Mouse (Mus musculus) forebrain, embryonic 11.5 days (tissue): ENCODE measurements around the gene Chst11. TPM values are rescaled to one million over a fixed set of nuclear protein-coding genes. Genes with fewer than 3 reads are reported as not detected.

Experiments used
- ATAC-seq: fragments of 200-750 bp; cut with Nextera tagmentation; replicated peaks from 2 replicates; pipeline ENCODE4 v1.8.0; 2017; ENCODE audit warnings: moderate TSS enrichment; ENCODE audit not compliant: low FRiP score
- DNase-seq: peaks from one replicate; pipeline ENCODE4 v3.0.0-alpha.2; 2017; ENCODE audit warnings: low spot score
- H3K27ac ChIP-seq: fragments of 300-500 bp; sonication (generic); 2 replicates; pipeline ENCODE4 v1.5.1; 2014; ENCODE audit warnings: low read depth, low read length
- H3K27me3 ChIP-seq: fragments of 300-500 bp; sonication (generic); 2 replicates; pipeline ENCODE4 v1.6.1; 2014; ENCODE audit warnings: mild to moderate bottlenecking, low read length, mixed read lengths; ENCODE audit not compliant: control insufficient read depth, insufficient read depth
- H3K36me3 ChIP-seq: fragments of 300-500 bp; sonication (generic); 2 replicates; pipeline ENCODE4 v1.6.1; 2014; ENCODE audit warnings: mild to moderate bottlenecking, low read length, moderate library complexity, mixed read lengths; ENCODE audit not compliant: control insufficient read depth, insufficient read depth
- H3K4me1 ChIP-seq: fragments of 300-500 bp; sonication (generic); replicated peaks from 2 replicates; pipeline ENCODE4 v1.6.1; 2014; ENCODE audit warnings: low read length, mixed read lengths; ENCODE audit not compliant: control insufficient read depth, insufficient read depth
- H3K4me2 ChIP-seq: fragments of 300-500 bp; sonication (generic); 2 replicates; pipeline ENCODE4 v1.6.1; 2014; ENCODE audit warnings: low read depth, mild to moderate bottlenecking, low read length, moderate library complexity, mixed read lengths; ENCODE audit not compliant: severe bottlenecking
- H3K4me3 ChIP-seq: fragments of 300-500 bp; sonication (generic); 2 replicates; pipeline ENCODE4 v1.5.1; 2014; ENCODE audit warnings: low read depth, low read length
- H3K9ac ChIP-seq: fragments of 300-500 bp; sonication (generic); 2 replicates; pipeline ENCODE4 v1.6.1; 2014; ENCODE audit warnings: low read length
- H3K9me3 ChIP-seq: fragments of 300-500 bp; sonication (generic); 2 replicates; pipeline ENCODE4 v1.6.1; 2016; ENCODE audit warnings: low read length, mixed read lengths; ENCODE audit not compliant: control insufficient read depth
- WGBS: fragments of 180-500 bp; shearing (Covaris S2); extraction: QIAGEN DNeasy Blood & Tissue Kit; methylation state at CpG from one replicate; pipeline ENCODE4 v1.1.7; 2014; 5-methylcytosine and 5-hydroxymethylcytosine counted together
- polyA plus RNA-seq: library from polyadenylated mRNA; unstranded; fragments of >200 nt; fragmentation: Nextera tagmentation; extraction: Ambion mirVana; gene quantifications from 2 replicates; pipeline ENCODE4 v1.2.1, GENCODE M21; 2014

Gene Chst11
- polyA plus RNA-seq, 1 experiment from 2014 or later = 1.9 TPM

- Histone ChIP-seq H3K27ac (no peak overlapping the region), H3K4me3 (no peak overlapping the region), H3K9me3 (no peaks in the 10 kb centered on the region), H3K9ac (no peak overlapping the region), H3K4me1 (peaks cover 9% of the 10 kb centered on the region; the same call in 1 of the 2 replicates), H3K4me2 (no peak overlapping the region), H3K27me3 (no peaks in the 10 kb centered on the region), H3K36me3 (no peaks in the 10 kb centered on the region)
- DNase-seq (no peak), ATAC-seq (0 out of 2 replicates have a peak, but pooled peaks have one; percentile 39)
- 52% methylated on average over 12 of the region's 12 CpGs for WGBS
Observed at GRCm38 (mm10) chr10:83080275-83080741, 95.0 kb downstream of the Chst11 start.

GRCm38 (mm10) chr10:83080930-83081329 is 95.6 kb downstream of the Chst11 start:
- no peak overlapping the region for H3K4me2 ChIP-seq
- H3K9me3 ChIP-seq = no peaks in the 10 kb centered on the region
- H3K27me3 ChIP-seq = no peaks in the 10 kb centered on the region
- peaks cover 9% of the 10 kb centered on the region; the same call in 1 of the 2 replicates for H3K4me1 ChIP-seq
- H3K4me3 ChIP-seq = no peak overlapping the region
- 35% methylated on average over 10 of the region's 10 CpGs for WGBS
- no peaks in the 10 kb centered on the region for H3K36me3 ChIP-seq
- H3K9ac ChIP-seq = no peak overlapping the region
- H3K27ac ChIP-seq = no peak overlapping the region
- ATAC-seq (no peak; the same call in 1 of the 2 replicates), DNase-seq (no peak)

GRCm38 (mm10) chr10:83083946-83084345 is 98.6 kb downstream of the Chst11 start:
- Histone ChIP-seq H3K27ac (no peak overlapping the region), H3K4me1 (peaks cover 11% of the 10 kb centered on the region; the same call in 1 of the 2 replicates), H3K27me3 (no peaks in the 10 kb centered on the region), H3K9me3 (no peaks in the 10 kb centered on the region), H3K4me3 (no peak overlapping the region), H3K36me3 (no peaks in the 10 kb centered on the region), H3K4me2 (no peak overlapping the region), H3K9ac (no peak overlapping the region)
- no peak for DNase-seq
- ATAC-seq = no peak
- 80% methylated on average over 9 of the region's 9 CpGs for whole genome bisulfite sequencing

- Histone ChIP-seq H3K36me3 (no peaks in the 10 kb centered on the region), H3K9ac (no peak overlapping the region), H3K4me3 (no peak overlapping the region), H3K4me2 (no peak overlapping the region), H3K9me3 (no peaks in the 10 kb centered on the region), H3K27ac (no peak overlapping the region), H3K27me3 (no peaks in the 10 kb centered on the region), H3K4me1 (peaks cover 5% of the 10 kb centered on the region; the same call in 1 of the 2 replicates)
- no peak for DNase-seq
- no peak for ATAC-seq
- 75% methylated on average over 7 of the region's 7 CpGs for WGBS
Observed at GRCm38 (mm10) chr10:83088318-83088717, 103.0 kb downstream of the Chst11 start.

- Histone ChIP-seq H3K36me3 (no peaks in the 10 kb centered on the region), H3K9ac (no peak overlapping the region), H3K4me2 (no peak overlapping the region), H3K9me3 (no peaks in the 10 kb centered on the region), H3K4me1 (peaks cover 5% of the 10 kb centered on the region; the same call in 1 of the 2 replicates), H3K27ac (no peak overlapping the region), H3K27me3 (no peaks in the 10 kb centered on the region), H3K4me3 (no peak overlapping the region)
- no peak for ATAC-seq
- WGBS = 33% methylated on average over 2 of the region's 2 CpGs
- DNase-seq = no peak
Observed at GRCm38 (mm10) chr10:83088826-83089225, 103.5 kb downstream of the Chst11 start.

GRCm38 (mm10) chr10:83090185-83090584 is 104.9 kb downstream of the Chst11 start:
- no peak for ATAC-seq
- Histone ChIP-seq H3K9me3 (no peaks in the 10 kb centered on the region), H3K27me3 (no peaks in the 10 kb centered on the region), H3K9ac (no peak overlapping the region), H3K4me2 (no peak overlapping the region), H3K4me3 (no peak overlapping the region), H3K36me3 (no peaks in the 10 kb centered on the region), H3K27ac (no peak overlapping the region), H3K4me1 (peaks cover 5% of the 10 kb centered on the region; the same call in 1 of the 2 replicates)
- 76% methylated on average over 8 of the region's 8 CpGs for WGBS
- no peak for DNase-seq

GRCm38 (mm10) chr10:83093705-83094104 is 108.4 kb downstream of the Chst11 start:
- Histone ChIP-seq H3K9me3 (no peaks in the 10 kb centered on the region), H3K36me3 (no peaks in the 10 kb centered on the region), H3K9ac (no peak overlapping the region), H3K4me3 (no peak overlapping the region), H3K27me3 (no peaks in the 10 kb centered on the region), H3K4me1 (peaks cover 5% of the 10 kb centered on the region; the same call in 1 of the 2 replicates), H3K27ac (no peak overlapping the region), H3K4me2 (no peak overlapping the region)
- ATAC-seq (no peak), DNase-seq (no peak)
- 85% methylated on average over 6 of the region's 6 CpGs for WGBS

GRCm38 (mm10) chr10:83094248-83094647 is 109.0 kb downstream of the Chst11 start:
- no peaks in the 10 kb centered on the region for H3K9me3 ChIP-seq
- no peak overlapping the region for H3K27ac ChIP-seq
- peaks cover 3% of the 10 kb centered on the region; the same call in 1 of the 2 replicates for H3K4me1 ChIP-seq
- ATAC-seq (no peak), DNase-seq (no peak)
- H3K27me3 ChIP-seq = no peaks in the 10 kb centered on the region
- H3K4me2 ChIP-seq = no peak overlapping the region
- H3K4me3 ChIP-seq = no peak overlapping the region
- no peak overlapping the region for H3K9ac ChIP-seq
- 88% methylated on average over 10 of the region's 10 CpGs for WGBS
- no peaks in the 10 kb centered on the region for H3K36me3 ChIP-seq
